Mouse (Mus musculus): ENCODE results near the gene Actr3. TPM values are rescaled to one million over a fixed set of nuclear protein-coding genes. Genes with fewer than 3 reads are reported as not detected.

Gene Actr3
- 100 to 1,000 TPM; 257 to 265 TPM for total RNA-seq (2021)

GRCm38 (mm10) chr1:125435369-125436135 is at the start of gene Actr3:
Actr3 (minus strand) TSS chr1:125435727.
- peak; percentile 99 for DNase-seq (ENCODE audit: extremely low spot score in 1 of 2, low spot score in 2 of 2)
- intact Hi-C loops (cut with DNase I) = loop anchor here (2.0 kb wide), 1 partner anchor 125 kb away; the partner anchor contains the start of gene Slc35f5

GRCm38 (mm10) chr1:125482459-125483287 is 47.1 kb upstream of the Actr3 start:
- intact Hi-C loops (cut with DNase I) = no loop called here
- peak; percentile 19 to 28 for DNase-seq (ENCODE audit: extremely low spot score in 1 of 2, low spot score in 2 of 2)

DNA sequence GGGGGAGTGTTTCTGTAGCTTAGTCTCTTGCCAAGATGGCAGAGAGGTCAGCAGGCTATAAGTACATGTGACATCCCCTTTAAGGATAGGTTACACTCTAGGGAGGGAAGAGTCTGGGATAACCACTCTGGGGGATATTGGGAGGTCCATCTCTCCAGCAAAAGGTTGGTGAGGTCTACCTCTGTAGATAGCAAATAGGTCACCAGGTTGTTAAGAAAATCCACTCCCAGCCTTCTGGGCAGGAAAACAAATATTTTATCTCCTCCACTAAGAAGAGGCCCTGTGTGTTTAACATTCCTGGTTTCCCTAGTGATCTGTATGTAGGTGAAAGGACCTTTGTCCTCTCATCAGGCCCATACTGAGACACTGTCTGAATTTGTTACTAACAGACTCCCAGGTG is 46.3 kb upstream of the Actr3 start:
- intact Hi-C loops (cut with DNase I) = no loop called here
- no peak for DNase-seq (ENCODE audit: extremely low spot score in 1 of 2, low spot score in 2 of 2)

DNA sequence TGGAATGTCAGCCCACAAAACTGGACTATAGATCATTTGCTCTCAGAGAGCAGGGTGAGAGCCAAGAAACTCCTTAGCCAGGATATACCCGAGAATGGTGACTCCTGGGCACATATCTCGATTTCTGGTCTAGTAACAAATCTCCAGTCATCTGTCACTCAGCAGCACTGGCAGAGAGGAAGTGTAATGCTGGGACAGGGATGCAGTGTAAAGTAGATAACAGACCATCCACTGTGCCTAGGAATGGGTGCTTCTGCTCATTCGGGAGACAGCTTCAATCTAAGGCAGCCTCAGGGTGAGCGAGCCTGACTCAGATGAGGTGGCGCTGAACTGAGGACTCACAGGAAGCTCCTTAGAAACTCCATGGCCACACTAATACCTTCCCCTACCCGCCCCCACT is 43.1 kb upstream of the Actr3 start:
- intact Hi-C loops (cut with DNase I) = no loop called here
- no peak for DNase-seq (ENCODE audit: extremely low spot score in 1 of 2, low spot score in 2 of 2)

- DNase-seq (ENCODE audit: extremely low spot score in 1 of 2, low spot score in 2 of 2) = no peak
- intact Hi-C loops (cut with DNase I) = no loop called here
Measured at GRCm38 (mm10) chr1:125475961-125476682, 40.6 kb upstream of the Actr3 start.

GRCm38 (mm10) chr1:125473866-125474265 is 38.3 kb upstream of the Actr3 start:
- no peak for DNase-seq (ENCODE audit: extremely low spot score in 1 of 2, low spot score in 2 of 2)
- intact Hi-C loops (cut with DNase I) = no loop called here

DNA sequence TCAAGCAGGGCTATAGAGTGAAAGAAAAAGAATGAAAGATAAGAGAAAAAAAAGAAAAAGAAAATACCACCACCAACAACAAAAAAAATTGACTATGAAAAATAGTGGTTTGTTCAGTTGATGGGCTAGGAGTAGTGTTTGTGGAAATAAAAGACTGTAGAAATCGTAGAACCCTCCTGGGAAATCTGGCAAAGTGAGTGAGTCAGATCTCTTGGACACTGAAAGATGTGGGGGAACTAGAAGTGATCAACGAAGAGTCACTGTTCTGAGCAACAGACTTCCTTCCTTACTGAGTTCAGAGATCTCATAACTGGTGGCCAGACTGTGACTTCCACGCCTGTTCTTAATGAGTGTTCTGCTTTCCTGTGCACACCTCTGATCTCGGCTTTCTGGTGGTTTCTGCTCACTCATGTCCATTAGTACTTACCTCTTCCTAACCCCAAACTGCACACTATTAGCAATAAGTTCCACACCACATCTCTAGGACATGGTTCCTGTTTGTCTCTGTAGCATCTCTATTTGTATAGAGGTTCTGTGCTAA is 37.7 kb upstream of the Actr3 start:
- no peak for DNase-seq (ENCODE audit: extremely low spot score in 1 of 2, low spot score in 2 of 2)
- intact Hi-C loops (cut with DNase I) = no loop called here

GRCm38 (mm10) chr1:125470805-125471648 is 35.5 kb upstream of the Actr3 start:
- intact Hi-C loops (cut with DNase I) = no loop called here
- DNase-seq (ENCODE audit: extremely low spot score in 1 of 2, low spot score in 2 of 2) = no peak

DNA sequence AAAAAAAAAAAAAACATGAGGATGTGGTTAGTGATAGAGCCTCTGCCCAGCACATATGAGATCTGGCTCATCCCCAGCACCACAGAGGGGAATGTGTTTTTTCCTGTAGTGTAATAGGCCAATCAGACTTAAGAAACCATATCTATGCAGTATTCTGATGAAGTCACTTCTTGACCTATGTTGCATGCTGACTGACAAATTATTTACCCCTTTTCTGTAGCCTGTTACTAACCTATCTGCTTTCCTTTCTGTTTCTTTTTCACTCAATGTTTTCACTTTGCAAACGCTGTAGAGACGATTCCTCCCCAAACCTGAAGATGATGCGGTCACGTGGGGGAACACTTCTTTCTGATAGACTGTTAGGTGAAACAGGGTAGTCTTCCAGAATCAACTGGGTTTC is 32.4 kb upstream of the Actr3 start:
- intact Hi-C loops (cut with DNase I) = no loop called here
- DNase-seq (ENCODE audit: extremely low spot score in 1 of 2, low spot score in 2 of 2) = no peak

DNA sequence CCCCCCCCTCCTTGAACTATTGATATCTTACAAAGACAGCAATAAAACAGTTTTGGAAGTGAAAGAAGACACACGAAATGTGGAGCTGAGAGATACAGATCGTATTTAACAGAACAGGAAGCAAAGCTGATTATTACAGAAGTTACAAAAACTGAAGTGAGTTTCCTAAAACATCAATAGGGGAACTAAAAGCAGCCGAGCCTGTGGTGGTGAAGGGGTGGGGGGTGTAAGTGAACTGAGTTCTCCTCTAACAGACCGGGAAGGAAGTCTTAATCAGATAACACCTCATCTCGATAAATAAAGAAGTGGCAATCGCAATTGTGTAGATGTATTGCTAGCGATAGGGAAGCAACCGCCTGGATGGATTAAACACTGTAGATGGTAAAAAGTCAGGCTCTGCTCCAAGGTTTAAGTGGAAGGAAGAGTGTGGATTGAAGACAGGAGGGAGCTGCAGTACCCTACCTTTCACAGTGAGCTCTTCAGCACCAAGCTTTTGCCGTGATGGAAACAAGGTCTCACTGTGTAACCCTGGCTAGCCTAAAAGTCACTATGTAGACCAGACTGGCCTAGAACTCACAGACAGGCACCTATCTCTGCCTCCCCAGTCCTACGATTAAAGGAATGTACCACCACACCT is 31.2 kb upstream of the Actr3 start:
- no peak for DNase-seq (ENCODE audit: extremely low spot score in 1 of 2, low spot score in 2 of 2)
- intact Hi-C loops (cut with DNase I) = no loop called here

- intact Hi-C loops (cut with DNase I) = loop anchor here (5.0 kb wide), 1 partner anchor 78 kb away; no protein-coding TSS in a partner anchor
- no peak for DNase-seq (ENCODE audit: extremely low spot score in 1 of 2, low spot score in 2 of 2)
Measured at GRCm38 (mm10) chr1:125464011-125464410, 28.5 kb upstream of the Actr3 start.

DNA sequence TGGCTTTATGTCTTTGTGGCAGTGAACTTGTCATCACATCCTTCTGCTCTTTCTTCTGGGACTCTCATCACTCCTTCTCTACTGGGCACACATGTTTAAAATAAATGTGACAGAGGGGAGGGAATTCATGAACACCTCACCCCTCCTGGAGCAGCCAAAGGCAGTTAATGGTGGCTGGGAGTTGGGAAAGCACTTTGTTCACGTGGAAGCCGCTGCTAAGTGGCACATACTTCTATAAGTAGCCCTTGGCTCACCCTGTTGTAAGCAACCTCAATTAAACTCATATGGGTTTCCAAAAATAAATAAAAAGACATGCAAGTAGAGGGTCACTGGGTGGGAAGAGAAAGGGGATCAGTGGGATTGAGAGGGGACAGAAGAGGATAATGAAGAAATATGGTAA is 27.8 kb upstream of the Actr3 start:
- no peak for DNase-seq (ENCODE audit: extremely low spot score in 1 of 2, low spot score in 2 of 2)
- intact Hi-C loops (cut with DNase I) = loop anchor here (5.0 kb wide), 1 partner anchor 79 kb away; no protein-coding TSS in a partner anchor

DNA sequence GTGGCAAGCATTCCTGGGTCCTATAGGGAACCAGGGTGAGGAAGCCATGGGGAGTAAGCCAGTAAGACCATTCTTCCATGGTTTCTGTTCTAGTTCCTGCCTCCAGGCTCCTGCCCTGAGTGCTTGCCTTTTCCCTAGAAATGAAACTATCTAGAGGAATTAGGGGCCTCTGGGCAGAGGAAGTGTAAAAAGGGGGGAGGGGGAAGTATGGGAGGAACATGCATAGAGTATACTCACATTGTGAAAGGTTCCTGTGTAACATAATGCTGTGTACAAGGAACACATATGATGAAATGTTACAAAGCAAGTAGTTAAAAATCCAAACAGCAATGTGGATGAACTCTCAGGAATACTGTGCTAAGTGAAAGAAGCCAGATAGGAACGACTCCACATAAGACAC is 27.4 kb upstream of the Actr3 start:
- no peak for DNase-seq (ENCODE audit: extremely low spot score in 1 of 2, low spot score in 2 of 2)
- intact Hi-C loops (cut with DNase I) = loop anchor here (5.0 kb wide), 1 partner anchor 79 kb away; no protein-coding TSS in a partner anchor

- intact Hi-C loops (cut with DNase I) = no loop called here
- DNase-seq (ENCODE audit: extremely low spot score in 1 of 2, low spot score in 2 of 2) = peak in 1 of 2 experiments; percentile 54
Measured at GRCm38 (mm10) chr1:125458531-125458930, 23.0 kb upstream of the Actr3 start.

DNA sequence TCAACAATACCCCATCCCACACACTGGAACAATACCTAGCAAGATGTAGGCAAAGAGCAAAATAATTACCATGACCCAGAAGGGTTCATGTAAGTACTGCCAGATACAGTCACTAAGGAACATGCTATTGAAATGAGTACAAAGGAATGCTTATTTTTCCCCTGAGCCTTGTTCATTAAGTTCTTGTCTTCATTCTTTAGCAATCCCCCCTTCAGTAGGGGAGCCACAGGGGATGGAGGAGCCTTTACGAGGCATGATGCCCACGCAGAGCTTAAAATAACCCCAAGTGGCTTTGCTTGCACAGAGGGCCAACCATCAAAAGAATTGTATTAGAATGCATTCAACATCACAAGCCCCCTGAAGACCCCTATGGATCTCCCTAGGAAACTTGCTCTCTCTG is 19.6 kb upstream of the Actr3 start:
- DNase-seq (ENCODE audit: extremely low spot score in 1 of 2, low spot score in 2 of 2) = no peak
- intact Hi-C loops (cut with DNase I) = no loop called here

GRCm38 (mm10) chr1:125450282-125451000 is 14.9 kb upstream of the Actr3 start:
- intact Hi-C loops (cut with DNase I) = no loop called here
- DNase-seq (ENCODE audit: extremely low spot score in 1 of 2, low spot score in 2 of 2) = no peak

DNA sequence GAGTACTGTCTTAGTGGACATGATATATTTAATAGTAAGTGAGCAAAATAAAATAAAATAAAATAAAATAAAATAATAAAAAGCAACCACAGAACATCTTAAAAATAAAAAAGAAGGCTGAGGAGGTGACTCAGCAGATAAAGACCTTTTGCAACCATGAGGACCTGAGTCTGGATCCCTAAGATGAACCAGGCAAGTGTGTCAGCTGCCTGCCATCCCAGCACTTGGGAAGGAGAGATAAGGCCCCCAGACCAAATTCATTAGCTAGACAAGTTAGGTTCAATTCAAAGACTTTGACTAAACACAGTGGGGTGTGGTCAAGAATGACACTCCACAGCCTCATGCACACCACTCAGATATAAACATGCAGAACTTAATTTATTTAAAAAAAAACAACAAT is 12.4 kb upstream of the Actr3 start:
- DNase-seq (ENCODE audit: extremely low spot score in 1 of 2, low spot score in 2 of 2) = no peak
- intact Hi-C loops (cut with DNase I) = no loop called here
